Mouse (Mus musculus): ENCODE measurements at regions not wholly inside any gene's neighbourhood (a gene's known extent, or its start where the extent isn't known, plus 50 kb on each side); places are given as distances from the start of the nearest gene placed in this dataset.

GRCm38 (mm10) chr2:34031421-34031820 lies 143.7 kb upstream of the Mvb12b start:
- no peak overlapping the region for H3K27ac ChIP-seq
- no peaks in the 10 kb centered on the region for H3K9me3 ChIP-seq (replicated peaks)
- no peaks in the 10 kb centered on the region for H3K36me3 ChIP-seq
- H3K27me3 ChIP-seq (replicated peaks), result peaks cover 13% of the 10 kb centered on the region
- H3K9ac ChIP-seq, result no peak overlapping the region
- no peaks in the 10 kb centered on the region for H3K4me1 ChIP-seq
- H3K4me3 ChIP-seq, result no peak overlapping the region
- H3K4me2 ChIP-seq, result no peak overlapping the region
- WGBS (ENCODE audit: insufficient replicate concordance), result 28% methylated on average over 7 of the region's 7 CpGs
- no peak for ATAC-seq

GRCm38 (mm10) chr2:34031001-34031412 lies 143.3 kb upstream of the Mvb12b start:
- ATAC-seq, result no peak
- no peak overlapping the region for H3K4me2 ChIP-seq
- WGBS (ENCODE audit: insufficient replicate concordance), result 22% methylated on average over 11 of the region's 11 CpGs

GRCm38 (mm10) chr2:34027445-34027844 lies 139.7 kb upstream of the Mvb12b start:
- Histone ChIP-seq H3K4me3 (no peak overlapping the region), H3K4me1 (no peaks in the 10 kb centered on the region), H3K9ac (no peak overlapping the region), H3K27ac (no peak overlapping the region), H3K27me3 (replicated peaks) (peaks cover 13% of the 10 kb centered on the region), H3K36me3 (no peaks in the 10 kb centered on the region), H3K4me2 (no peak overlapping the region), H3K9me3 (replicated peaks) (no peaks in the 10 kb centered on the region)
- 30% methylated on average over 9 of the region's 9 CpGs for WGBS (ENCODE audit: insufficient replicate concordance)
- no peak for ATAC-seq

More at GRCm38 (mm10) chr2:34031001-34031412, 143.3 kb upstream of the Mvb12b start:
- no peak overlapping the region for H3K9ac ChIP-seq
- no peaks in the 10 kb centered on the region for H3K36me3 ChIP-seq
- peaks cover 13% of the 10 kb centered on the region for H3K27me3 ChIP-seq (replicated peaks)
- H3K4me1 ChIP-seq, result no peaks in the 10 kb centered on the region
- H3K27ac ChIP-seq, result no peak overlapping the region
- H3K9me3 ChIP-seq (replicated peaks), result no peaks in the 10 kb centered on the region
- H3K4me3 ChIP-seq, result no peak overlapping the region

GRCm38 (mm10) chr2:34026566-34027360 lies 139.0 kb upstream of the Mvb12b start:
- Histone ChIP-seq H3K9ac (no peak overlapping the region), H3K36me3 (no peaks in the 10 kb centered on the region), H3K27me3 (replicated peaks) (peaks cover 13% of the 10 kb centered on the region), H3K4me1 (no peaks in the 10 kb centered on the region), H3K4me3 (no peak overlapping the region), H3K4me2 (no peak overlapping the region), H3K27ac (no peak overlapping the region), H3K9me3 (replicated peaks) (no peaks in the 10 kb centered on the region)
- 47% methylated on average over 16 of the region's 16 CpGs for WGBS (ENCODE audit: insufficient replicate concordance)
- ATAC-seq, result no peak

GRCm38 (mm10) chr2:34025715-34026360 lies 138.1 kb upstream of the Mvb12b start:
- Histone ChIP-seq H3K4me1 (no peaks in the 10 kb centered on the region), H3K27ac (no peak overlapping the region), H3K36me3 (no peaks in the 10 kb centered on the region), H3K4me2 (no peak overlapping the region), H3K9me3 (replicated peaks) (no peaks in the 10 kb centered on the region), H3K9ac (no peak overlapping the region), H3K4me3 (no peak overlapping the region), H3K27me3 (replicated peaks) (peaks cover 13% of the 10 kb centered on the region)
- ATAC-seq, result no peak
- 48% methylated on average over 9 of the region's 10 CpGs for WGBS (ENCODE audit: insufficient replicate concordance)

- ATAC-seq, result no peak
- no peak overlapping the region for H3K9ac ChIP-seq
- no peaks in the 10 kb centered on the region for H3K36me3 ChIP-seq
- 54% methylated on average over 5 of the region's 5 CpGs for WGBS (ENCODE audit: insufficient replicate concordance)
- H3K27ac ChIP-seq, result no peak overlapping the region
- no peak overlapping the region for H3K4me2 ChIP-seq
- no peaks in the 10 kb centered on the region for H3K9me3 ChIP-seq (replicated peaks)
- 0 out of 2 replicates have a peak, but pooled peaks cover 6% of the 10 kb centered on the region for H3K27me3 ChIP-seq (replicated peaks)
- H3K4me3 ChIP-seq, result no peak overlapping the region
- no peaks in the 10 kb centered on the region for H3K4me1 ChIP-seq
These were observed 129.4 kb upstream of the Mvb12b start for GRCm38 (mm10) chr2:34017142-34017453.

- no peaks in the 10 kb centered on the region for H3K36me3 ChIP-seq
- WGBS (ENCODE audit: insufficient replicate concordance), result 54% methylated on average over 20 of the region's 20 CpGs
- H3K4me3 ChIP-seq, result no peak overlapping the region
- no peaks in the 10 kb centered on the region for H3K4me1 ChIP-seq
- no peak for ATAC-seq
- H3K4me2 ChIP-seq, result no peak overlapping the region
- H3K9ac ChIP-seq, result no peak overlapping the region
- H3K27ac ChIP-seq, result no peak overlapping the region
- no peaks in the 10 kb centered on the region for H3K9me3 ChIP-seq (replicated peaks)
- 0 out of 2 replicates have a peak, but pooled peaks cover 6% of the 10 kb centered on the region for H3K27me3 ChIP-seq (replicated peaks)
These were observed 128.8 kb upstream of the Mvb12b start for GRCm38 (mm10) chr2:34016350-34017141.

- H3K27me3 ChIP-seq (replicated peaks), result 0 out of 2 replicates have a peak, but pooled peaks cover 6% of the 10 kb centered on the region
- H3K4me1 ChIP-seq, result no peaks in the 10 kb centered on the region
- H3K9me3 ChIP-seq (replicated peaks), result no peaks in the 10 kb centered on the region
- no peak overlapping the region for H3K4me3 ChIP-seq
- no peak overlapping the region for H3K9ac ChIP-seq
- H3K4me2 ChIP-seq, result no peak overlapping the region
- WGBS (ENCODE audit: insufficient replicate concordance), result 80% methylated on average over 7 of the region's 7 CpGs
- no peak overlapping the region for H3K27ac ChIP-seq
- ATAC-seq, result no peak
- no peaks in the 10 kb centered on the region for H3K36me3 ChIP-seq
These were observed 127.9 kb upstream of the Mvb12b start for GRCm38 (mm10) chr2:34015640-34015995.

GRCm38 (mm10) chr2:34014868-34015639 lies 127.3 kb upstream of the Mvb12b start:
- Histone ChIP-seq H3K36me3 (no peaks in the 10 kb centered on the region), H3K9me3 (replicated peaks) (no peaks in the 10 kb centered on the region), H3K4me1 (no peaks in the 10 kb centered on the region), H3K9ac (no peak overlapping the region), H3K27ac (no peak overlapping the region), H3K27me3 (replicated peaks) (0 out of 2 replicates have a peak, but pooled peaks cover 6% of the 10 kb centered on the region), H3K4me2 (no peak overlapping the region), H3K4me3 (no peak overlapping the region)
- no peak for ATAC-seq
- WGBS (ENCODE audit: insufficient replicate concordance), result 65% methylated on average over 8 of the region's 8 CpGs

GRCm38 (mm10) chr2:34010166-34010565 lies 122.4 kb upstream of the Mvb12b start:
- Histone ChIP-seq H3K9me3 (replicated peaks) (no peaks in the 10 kb centered on the region), H3K4me1 (no peaks in the 10 kb centered on the region), H3K9ac (no peak overlapping the region), H3K4me3 (no peak overlapping the region), H3K4me2 (no peak overlapping the region), H3K27me3 (replicated peaks) (no peaks in the 10 kb centered on the region), H3K27ac (no peak overlapping the region), H3K36me3 (no peaks in the 10 kb centered on the region)
- no peak for ATAC-seq
- 36% methylated on average over 1 of the region's 1 CpGs for WGBS (ENCODE audit: insufficient replicate concordance)

- Histone ChIP-seq H3K27ac (no peak overlapping the region), H3K36me3 (no peaks in the 10 kb centered on the region), H3K4me2 (no peak overlapping the region), H3K4me1 (no peaks in the 10 kb centered on the region), H3K27me3 (replicated peaks) (no peaks in the 10 kb centered on the region), H3K9ac (no peak overlapping the region), H3K4me3 (no peak overlapping the region), H3K9me3 (replicated peaks) (no peaks in the 10 kb centered on the region)
- no peak for ATAC-seq
- 74% methylated on average over 7 of the region's 7 CpGs for WGBS (ENCODE audit: insufficient replicate concordance)
These were observed 120.2 kb upstream of the Mvb12b start for GRCm38 (mm10) chr2:34007916-34008315.

Measured in liver, embryonic 12.5 days (tissue).